Mouse (Mus musculus) small intestine, adult 2 months (tissue): ENCODE measurements around the gene Slc25a53.
"Not testable (repeated sequence)": the region's sequence is repeated elsewhere in the genome, so short reads cannot be mapped to it uniquely, and the experiment has no call there.

Experiments
- CTCF ChIP-seq: fragments of 200-500 bp; IDR thresholded peaks from 2 replicates; pipeline ENCODE4 v1.5.1; 2012; ENCODE audit warnings: low read depth, mild to moderate bottlenecking, control low read depth, inconsistent platforms, low read length, moderate library complexity, mixed read lengths; ENCODE audit not compliant: insufficient replicate concordance, insufficient read length; ENCODE audit errors: extremely low read depth
- POLR2A ChIP-seq: fragments of 200-500 bp; IDR thresholded peaks from 2 replicates; pipeline ENCODE4 v1.6.1; 2012; ENCODE audit warnings: low read depth, mild to moderate bottlenecking, control low read depth, inconsistent platforms, low read length, moderate library complexity

DNA sequence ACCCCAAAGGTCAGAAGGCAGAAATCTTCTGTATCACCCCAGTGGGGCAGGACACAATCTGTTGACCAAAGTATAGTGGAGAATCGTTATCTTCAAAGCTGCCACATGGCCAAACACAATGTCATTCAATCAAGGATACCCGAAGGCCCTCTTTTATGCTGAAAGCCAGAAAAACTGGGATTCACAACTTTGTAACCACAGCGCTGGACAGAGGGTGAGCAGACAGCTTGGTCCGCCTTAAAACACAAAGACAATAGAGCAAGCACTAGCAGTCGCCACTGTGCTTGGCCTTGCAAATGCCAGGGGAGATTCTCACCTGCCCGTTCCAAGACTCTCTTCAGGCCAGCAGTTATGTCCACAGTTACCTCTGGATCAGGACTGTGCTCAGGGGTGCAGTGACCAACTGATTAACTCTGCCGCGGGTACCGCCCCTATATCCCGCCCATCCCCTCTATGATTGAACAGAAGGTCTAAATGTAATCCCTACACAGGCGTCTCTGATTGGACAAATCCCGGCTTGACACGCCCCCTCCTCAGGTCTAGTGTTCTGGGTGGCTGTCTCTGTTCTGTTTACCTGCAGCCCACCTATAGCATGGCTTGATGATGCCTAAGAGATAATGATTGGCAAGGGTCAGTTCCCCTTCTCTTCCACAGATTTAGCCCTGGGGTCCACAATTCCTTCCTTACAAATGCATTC, 80.4 kb downstream of the Slc25a53 start:
- TF ChIP-seq CTCF, POLR2A: not testable (repeated sequence)
